ENCODE assay signal across 12 mouse cellular contexts in genomic region chr2:20618396-20618795, GRCm38 (mm10).
"Had no signal": no experiment of that assay in that cellular context is flagged by ENCODE, and none has a peak within 500 bp of the region (broad histone marks: within the 10 kb centered on the region; RNA-seq: fewer than 3 reads in every experiment).

No protein-coding gene starts in this region.

- H3K27me3 ChIP-seq: liver, embryonic 15.5 days; midbrain, embryonic 13.5 days had no signal

- H3K9ac ChIP-seq: liver, embryonic 15.5 days; midbrain, embryonic 13.5 days had no signal

- H3K36me3 ChIP-seq: liver, embryonic 15.5 days; midbrain, embryonic 13.5 days had no signal

- H3K4me2 ChIP-seq: liver, embryonic 11.5 days; liver, embryonic 15.5 days; midbrain, embryonic 13.5 days had no signal

- H3K4me1 ChIP-seq: liver, embryonic 15.5 days; midbrain, embryonic 13.5 days had no signal

- H3K4me3 ChIP-seq: layer of hippocampus, adult 2 months; liver, embryonic 15.5 days; midbrain, embryonic 13.5 days had no signal

- ATAC-seq: midbrain, embryonic 13.5 days had no signal

- H3K9me3 ChIP-seq: liver, embryonic 15.5 days; midbrain, embryonic 13.5 days had no signal

- DNase-seq: kidney, postnatal 10 days; kidney, postnatal 4 days; left cerebral cortex, postnatal 4 days; lung, adult 2 months; lung, postnatal 36 days; right cerebral cortex, postnatal 25 days; spleen, adult 18-20 months; thymus, postnatal 36 days had no signal

- H3K27ac ChIP-seq: layer of hippocampus, adult 2 months; liver, embryonic 15.5 days; midbrain, embryonic 13.5 days had no signal
